In the genomic region with DNA sequence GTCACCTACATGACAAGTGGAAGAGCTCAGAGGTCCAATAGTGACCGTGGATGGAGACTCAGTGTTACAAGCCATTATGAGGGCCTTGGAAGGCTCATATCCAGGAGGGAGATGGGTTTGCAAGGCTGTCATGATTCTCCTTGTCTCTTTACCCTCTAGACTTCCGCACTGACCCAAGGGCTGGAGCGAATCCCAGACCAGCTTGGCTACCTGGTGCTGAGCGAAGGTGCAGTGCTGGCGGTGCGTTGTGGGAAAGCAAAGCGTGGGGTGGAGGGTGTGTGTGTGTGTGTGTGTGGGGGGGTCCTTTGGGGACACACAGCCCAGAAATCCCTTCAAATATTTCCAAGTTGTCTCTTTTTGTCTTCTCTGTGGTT, we compare ENCODE assay signal across 8 mouse cellular contexts. TPM values are rescaled to one million over a fixed set of nuclear protein-coding genes. Genes with fewer than 3 reads are reported as not detected.
DNase-seq lines count a peak whose midpoint lies in the region; ATAC-seq and TF ChIP-seq lines count a peak whose summit lies in the region.

No protein-coding gene starts in this region.

- H3K27ac ChIP-seq in heart, adult 2 months: peak overlapping the region; percentile 82
- peak overlapping the region; percentile 74; the same call in 1 of the 2 replicates for H3K27ac ChIP-seq in testis, adult 2 months (ENCODE audit: control insufficient read depth, insufficient read depth, low read depth, low read length)
- peak overlapping the region; percentile 85 for H3K27ac ChIP-seq in limb, embryonic 15.5 days
- H3K27ac ChIP-seq in stomach, postnatal 0 days (replicated peaks): peak overlapping the region; percentile 78

- peak overlapping the region; percentile 84 for H3K4me2 ChIP-seq in limb, embryonic 15.5 days
- peak overlapping the region; percentile 84 for H3K4me2 ChIP-seq in stomach, postnatal 0 days (replicated peaks; ENCODE audit: low read depth)

- H3K27me3 ChIP-seq in heart, adult 2 months (ENCODE audit: control insufficient read depth, insufficient read depth, low read length): no peaks in the 10 kb centered on the region
- H3K27me3 ChIP-seq in testis, adult 2 months (ENCODE audit: control insufficient read depth, insufficient read depth, low read length): no peaks in the 10 kb centered on the region
- no peaks in the 10 kb centered on the region for H3K27me3 ChIP-seq in limb, embryonic 15.5 days
- H3K27me3 ChIP-seq in stomach, postnatal 0 days (ENCODE audit: control insufficient read depth, insufficient read depth, low read length): no peaks in the 10 kb centered on the region

- peak overlapping the region; percentile 61 for H3K9ac ChIP-seq in heart, adult 2 months (ENCODE audit: low read depth, low read length)
- H3K9ac ChIP-seq in limb, embryonic 15.5 days: peak overlapping the region; percentile 62
- peak overlapping the region; percentile 70 for H3K9ac ChIP-seq in stomach, postnatal 0 days (ENCODE audit: low read length)

- H3K4me3 ChIP-seq in heart, adult 2 months: peak overlapping the region; percentile 65
- H3K4me3 ChIP-seq in testis, adult 2 months (ENCODE audit: control insufficient read depth, low read depth, low read length): peak overlapping the region; percentile 95
- H3K4me3 ChIP-seq in limb, embryonic 15.5 days: peak overlapping the region; percentile 79
- H3K4me3 ChIP-seq in stomach, postnatal 0 days (ENCODE audit: low read depth, low read length): peak overlapping the region; percentile 74

- intact Hi-C loops in heart, adult 2 months (cut with DNase I): loop anchor here (5.0 kb wide), 1 partner anchor 64 kb away; the partner anchor contains the start of gene Mblac1
- intact Hi-C loops in heart, postnatal 36 days (cut with DNase I): loop anchor here (5.0 kb wide), 1 partner anchor 366 kb away; the partner anchor contains the start of gene A430033K04Rik

- TF ChIP-seq POLR2A in heart, adult 2 months (IDR thresholded peaks at IDR 0.05; ENCODE audit: insufficient read depth, low read depth, low read length): no peak
- TF ChIP-seq POLR2A in testis, adult 2 months (IDR thresholded peaks at IDR 0.05; ENCODE audit: control insufficient read depth, low read depth, low read length): no peak

- TF ChIP-seq CTCF in heart, adult 2 months (IDR thresholded peaks at IDR 0.05): no peak
- TF ChIP-seq CTCF in testis, adult 2 months (IDR thresholded peaks at IDR 0.05; ENCODE audit: control insufficient read depth, insufficient read depth, insufficient replicate concordance, low read depth, low read length): no peak
- no peak for TF ChIP-seq CTCF in stomach, postnatal 0 days (IDR thresholded peaks at IDR 0.05; ENCODE audit: low read depth)

- peak; percentile 0; the same call in 1 of the 2 replicates for ATAC-seq in limb, embryonic 15.5 days (ENCODE audit: insufficient number of reproducible peaks, low FRiP score, low TSS enrichment, low read depth)
- 0 out of 2 replicates have a peak, but pooled peaks have one; percentile 2 for ATAC-seq in stomach, postnatal 0 days (ENCODE audit: low FRiP score, low TSS enrichment)

- H3K9me3 ChIP-seq in limb, embryonic 15.5 days: 0 out of 2 replicates have a peak, but pooled peaks cover 3% of the 10 kb centered on the region
- no peaks in the 10 kb centered on the region for H3K9me3 ChIP-seq in stomach, postnatal 0 days (ENCODE audit: control insufficient read depth, low read length)

- DNase-seq in heart, adult 2 months: no peak
- DNase-seq in heart, postnatal 36 days: no peak
- no peak for DNase-seq in testis, postnatal 14 days (ENCODE audit: low spot score)
- DNase-seq in stomach, postnatal 0 days (ENCODE audit: low spot score): no peak
- DNase-seq in thymus, postnatal 14 days: no peak
- DNase-seq in layer of hippocampus, postnatal 36 days: no peak

- peaks cover 3% of the 10 kb centered on the region; the same call in 1 of the 2 replicates for H3K4me1 ChIP-seq in heart, adult 2 months (ENCODE audit: control insufficient read depth, insufficient read depth, low read length)
- peaks cover 6% of the 10 kb centered on the region for H3K4me1 ChIP-seq in testis, adult 2 months (ENCODE audit: control insufficient read depth, insufficient read depth, low read length)
- H3K4me1 ChIP-seq in limb, embryonic 15.5 days: peaks cover 23% of the 10 kb centered on the region
- H3K4me1 ChIP-seq in stomach, postnatal 0 days (replicated peaks; ENCODE audit: control insufficient read depth, insufficient read depth): 0 out of 2 replicates have a peak, but pooled peaks cover 5% of the 10 kb centered on the region

- H3K36me3 ChIP-seq in heart, adult 2 months (ENCODE audit: control insufficient read depth, insufficient read depth, low read length): no peaks in the 10 kb centered on the region
- no peaks in the 10 kb centered on the region for H3K36me3 ChIP-seq in testis, adult 2 months (ENCODE audit: control insufficient read depth, insufficient read depth, low read length)
- peaks cover 40% of the 10 kb centered on the region for H3K36me3 ChIP-seq in limb, embryonic 15.5 days
- peaks cover 10% of the 10 kb centered on the region; the same call in 1 of the 2 replicates for H3K36me3 ChIP-seq in stomach, postnatal 0 days (ENCODE audit: control insufficient read depth, insufficient read depth, low read length)

- no peak for TF ChIP-seq EP300 in heart, adult 2 months (IDR thresholded peaks at IDR 0.05; ENCODE audit: insufficient read depth, low read depth, low read length)
- no peak for TF ChIP-seq EP300 in stomach, postnatal 0 days (optimal IDR thresholded peaks at IDR 0.05)

- 16% methylated on average over 7 of the region's 7 CpGs for WGBS in heart, adult 2 months
- 18% methylated on average over 7 of the region's 7 CpGs for WGBS in limb, embryonic 15.5 days
- 12% methylated on average over 7 of the region's 7 CpGs for WGBS in stomach, postnatal 0 days

- H3K79me2 ChIP-seq in heart, adult 2 months (replicated peaks; ENCODE audit: control insufficient read depth, insufficient read depth, low read length): no peaks in the 10 kb centered on the region

RNA-seq across cellular contexts. Expression of gene Lamtor4, which starts 0.8 kb away (rescaled TPM):
- 10 to 100 TPM; 45.5 to 54.3 TPM for total RNA-seq in heart, adult 2 months (2021)
- polyA plus RNA-seq in heart, adult 2 months (2012; rRNA removed): 151 and 163 TPM in 2 replicates
- total RNA-seq in heart, postnatal 36 days (2021): 10 to 100 TPM; 57.2 to 61.0 TPM
- polyA plus RNA-seq in testis, adult 2 months (2012; rRNA removed): 23.2 and 28.3 TPM in 2 replicates
- polyA plus RNA-seq in limb, embryonic 15.5 days (2015; fragmentation: Nextera tagmentation; extraction: Ambion mirVana): 69.6 and 73.5 TPM in 2 replicates
- polyA plus RNA-seq in stomach, postnatal 0 days (2015; fragmentation: Nextera tagmentation; extraction: Ambion mirVana): 88.3 and 91.0 TPM in 2 replicates
- total RNA-seq in layer of hippocampus, postnatal 36 days (2021): 10 to 100 TPM; 54.5 to 58.7 TPM

RNA-seq across cellular contexts. Expression of gene BC037034, which starts 7.8 kb away (rescaled TPM):
- total RNA-seq in heart, adult 2 months (2021): 1 to 10 TPM; 3.7 to 4.0 TPM
- 10.4 and 15.2 TPM in 2 replicates for polyA plus RNA-seq in heart, adult 2 months (2012; rRNA removed)
- 1 to 10 TPM; 2.9 to 4.0 TPM for total RNA-seq in heart, postnatal 36 days (2021)
- 60.7 and 63.1 TPM in 2 replicates for polyA plus RNA-seq in testis, adult 2 months (2012; rRNA removed)
- polyA plus RNA-seq in limb, embryonic 15.5 days (2015; fragmentation: Nextera tagmentation; extraction: Ambion mirVana): 4.4 and 5.1 TPM in 2 replicates
- polyA plus RNA-seq in stomach, postnatal 0 days (2015; fragmentation: Nextera tagmentation; extraction: Ambion mirVana): 2.4 and 3.3 TPM in 2 replicates
- total RNA-seq in layer of hippocampus, postnatal 36 days (2021): 10 to 100 TPM; 70.0 to 73.7 TPM

RNA-seq across cellular contexts. Expression of gene Gal3st4, which starts 16.6 kb away (rescaled TPM):
- total RNA-seq in heart, adult 2 months (2021): under 1 TPM; 0.23 to 0.30 TPM
- 0.29 and 0.70 TPM in 2 replicates for polyA plus RNA-seq in heart, adult 2 months (2012; rRNA removed)
- under 1 TPM; 0.19 to 0.31 TPM for total RNA-seq in heart, postnatal 36 days (2021)
- polyA plus RNA-seq in testis, adult 2 months (2012; rRNA removed): 0.10 TPM in 2 replicates
- 5.1 and 5.3 TPM in 2 replicates for polyA plus RNA-seq in limb, embryonic 15.5 days (2015; fragmentation: Nextera tagmentation; extraction: Ambion mirVana)
- polyA plus RNA-seq in stomach, postnatal 0 days (2015; fragmentation: Nextera tagmentation; extraction: Ambion mirVana): 3.6 and 4.5 TPM in 2 replicates
- total RNA-seq in layer of hippocampus, postnatal 36 days (2021): 1 to 10 TPM; 3.2 to 3.7 TPM

RNA-seq across cellular contexts. Expression of gene Gm43720, which starts 23.7 kb away (rescaled TPM):
- total RNA-seq in heart, adult 2 months (2021): not detected
- polyA plus RNA-seq in heart, adult 2 months (2012; rRNA removed): not detected in 2 replicates
- total RNA-seq in heart, postnatal 36 days (2021): not detected
- polyA plus RNA-seq in testis, adult 2 months (2012; rRNA removed): not detected in 2 replicates
- polyA plus RNA-seq in limb, embryonic 15.5 days (2015; fragmentation: Nextera tagmentation; extraction: Ambion mirVana): 0.17 and 0.30 TPM in 2 replicates
- 0.17 and 0.36 TPM in 2 replicates for polyA plus RNA-seq in stomach, postnatal 0 days (2015; fragmentation: Nextera tagmentation; extraction: Ambion mirVana)
- not detected for total RNA-seq in layer of hippocampus, postnatal 36 days (2021)

RNA-seq across cellular contexts. Expression of gene Gpc2, which starts 23.7 kb away (rescaled TPM):
- under 1 TPM; 0.09 to 0.39 TPM for total RNA-seq in heart, adult 2 months (2021)
- 1.8 and 1.9 TPM in 2 replicates for polyA plus RNA-seq in heart, adult 2 months (2012; rRNA removed)
- total RNA-seq in heart, postnatal 36 days (2021): under 1 TPM; 0.11 to 0.25 TPM
- 18.6 and 22.7 TPM in 2 replicates for polyA plus RNA-seq in testis, adult 2 months (2012; rRNA removed)
- 14.2 and 24.8 TPM in 2 replicates for polyA plus RNA-seq in limb, embryonic 15.5 days (2015; fragmentation: Nextera tagmentation; extraction: Ambion mirVana)
- polyA plus RNA-seq in stomach, postnatal 0 days (2015; fragmentation: Nextera tagmentation; extraction: Ambion mirVana): 1.8 and 2.3 TPM in 2 replicates
- 1 to 10 TPM; 2.1 to 3.1 TPM for total RNA-seq in layer of hippocampus, postnatal 36 days (2021)
